Mouse (Mus musculus): Measurements from ENCODE around the gene Cbfa2t3.

The Cbfa2t3 gene

GRCm38 (mm10) chr8:122718711-122719499 is 20.0 kb upstream of the Cbfa2t3 start:
- peak; percentile 50 for DNase-seq (ENCODE audit: low read depth, low spot score)

- no peak for DNase-seq (ENCODE audit: low read depth, low spot score)
Measured at GRCm38 (mm10) chr8:122717869-122718509, 19.1 kb upstream of the Cbfa2t3 start.

GRCm38 (mm10) chr8:122716566-122716965 is 17.7 kb upstream of the Cbfa2t3 start:
- no peak for DNase-seq (ENCODE audit: low read depth, low spot score)

DNA sequence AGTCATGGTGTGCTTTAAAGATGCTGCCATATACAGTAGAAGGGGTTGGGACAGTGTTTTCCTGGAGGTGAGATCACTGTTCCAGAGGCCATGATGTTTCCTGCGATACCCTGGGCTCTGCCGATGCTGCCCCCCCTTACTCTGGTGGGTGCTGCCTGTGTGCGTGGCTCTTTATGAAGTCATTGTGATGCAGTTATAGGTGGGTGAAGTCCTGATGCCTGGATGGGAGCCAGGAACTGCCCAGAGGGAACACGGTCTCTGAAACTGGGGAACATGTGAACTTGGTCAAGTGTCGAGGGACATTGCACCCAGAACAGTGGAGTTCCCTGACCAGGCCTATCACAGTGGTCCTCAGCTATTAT is 14.2 kb upstream of the Cbfa2t3 start:
- no peak for DNase-seq (ENCODE audit: low read depth, low spot score)

DNA sequence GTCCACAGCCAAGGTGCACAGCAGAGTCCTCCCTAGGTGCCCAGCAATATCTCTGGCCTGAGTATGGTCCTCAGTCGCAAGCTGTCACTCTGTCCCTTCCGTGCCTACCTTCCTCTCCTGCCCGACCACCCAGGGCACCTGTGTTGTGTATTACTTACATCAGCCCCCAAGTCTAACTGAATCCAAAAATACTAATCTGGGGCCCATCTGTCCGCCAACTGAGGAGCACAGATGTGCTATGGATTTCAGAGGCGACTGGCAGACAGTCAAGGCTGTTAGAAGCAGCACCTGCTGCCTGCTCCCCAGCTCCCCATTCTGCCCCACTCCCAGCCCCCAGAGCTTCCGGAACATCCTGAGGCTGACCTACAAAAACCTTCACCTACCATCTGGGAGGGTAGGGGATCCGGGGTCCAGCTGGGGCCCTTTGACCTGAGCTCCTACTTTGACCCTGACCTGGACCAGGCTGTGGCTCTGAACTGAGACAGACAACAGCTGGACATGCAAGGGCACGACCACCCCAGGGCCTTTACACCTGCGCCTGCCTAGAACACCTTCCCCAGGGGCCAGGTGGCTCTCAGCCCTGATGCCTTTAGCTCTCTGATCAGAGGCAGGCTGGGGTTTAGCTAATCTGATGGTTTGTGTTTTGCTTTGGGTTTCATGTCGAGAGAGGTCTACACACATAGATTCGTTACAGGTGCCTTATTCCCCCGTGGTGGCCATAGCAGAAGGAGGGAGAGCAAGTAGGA is 13.7 kb upstream of the Cbfa2t3 start:
- DNase-seq (ENCODE audit: low read depth, low spot score): no peak

DNA sequence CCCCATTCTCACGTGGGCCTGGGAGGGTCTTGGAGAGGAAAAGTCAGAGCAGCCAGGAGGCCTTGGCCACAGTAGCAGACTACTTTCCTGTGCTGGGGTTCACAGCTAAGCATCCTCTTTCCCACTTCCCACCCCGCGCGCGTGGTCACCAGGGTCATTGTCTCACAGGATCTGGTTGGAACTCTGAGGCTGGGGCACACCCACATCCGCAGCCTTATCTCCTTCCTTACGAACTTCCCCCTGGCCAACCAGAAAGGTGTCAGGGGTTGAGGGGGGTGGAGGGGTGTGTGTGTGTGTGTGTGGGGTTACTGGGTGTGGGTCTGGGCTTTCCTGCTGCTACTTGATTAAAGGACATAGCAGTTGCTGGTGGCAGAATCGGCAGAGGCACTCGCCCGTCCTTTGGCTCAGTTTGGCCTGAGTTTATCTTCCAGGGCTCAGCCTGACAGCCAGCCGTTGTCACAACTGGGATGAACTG is 13.0 kb upstream of the Cbfa2t3 start:
- no peak for DNase-seq (ENCODE audit: low read depth, low spot score)

GRCm38 (mm10) chr8:122711480-122711879 is 12.6 kb upstream of the Cbfa2t3 start:
- DNase-seq (ENCODE audit: low read depth, low spot score): no peak

GRCm38 (mm10) chr8:122709340-122710111 is 10.6 kb upstream of the Cbfa2t3 start:
- DNase-seq (ENCODE audit: low read depth, low spot score): no peak

- DNase-seq (ENCODE audit: low read depth, low spot score): no peak
Measured at GRCm38 (mm10) chr8:122707184-122707583, 8.3 kb upstream of the Cbfa2t3 start.

DNA sequence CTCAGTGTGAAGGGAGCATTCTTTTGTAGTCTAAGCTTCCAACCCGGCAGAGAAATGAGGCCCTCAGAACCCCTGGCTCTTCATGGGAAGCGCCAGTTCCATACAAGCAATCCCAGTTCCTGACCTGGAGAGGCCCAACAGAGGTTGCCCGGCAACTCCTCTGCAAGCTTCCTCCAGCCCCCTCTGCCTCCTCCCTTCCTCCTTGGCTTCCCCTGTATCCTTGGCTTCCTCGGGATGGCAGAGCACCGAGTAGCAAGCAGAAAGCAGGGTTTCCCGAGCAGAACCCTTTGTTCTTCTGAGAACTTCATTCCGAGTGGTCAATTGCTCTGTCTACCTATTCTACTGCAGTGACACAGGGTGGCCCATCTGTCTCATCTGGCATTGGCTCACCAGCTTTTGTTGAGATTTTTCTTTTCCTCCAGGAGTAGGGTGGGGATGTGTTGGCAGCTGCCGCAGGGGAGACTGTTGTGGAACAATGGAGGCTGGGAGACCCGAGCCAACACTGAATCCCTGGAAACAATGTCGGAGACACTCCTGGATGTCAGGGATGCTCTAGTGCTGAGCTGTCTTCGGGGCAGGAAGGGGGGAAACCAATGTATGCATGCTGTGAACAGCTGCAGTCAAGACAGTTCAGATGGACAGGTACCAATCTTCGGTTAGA is 7.1 kb upstream of the Cbfa2t3 start:
- no peak for DNase-seq (ENCODE audit: low read depth, low spot score)

DNA sequence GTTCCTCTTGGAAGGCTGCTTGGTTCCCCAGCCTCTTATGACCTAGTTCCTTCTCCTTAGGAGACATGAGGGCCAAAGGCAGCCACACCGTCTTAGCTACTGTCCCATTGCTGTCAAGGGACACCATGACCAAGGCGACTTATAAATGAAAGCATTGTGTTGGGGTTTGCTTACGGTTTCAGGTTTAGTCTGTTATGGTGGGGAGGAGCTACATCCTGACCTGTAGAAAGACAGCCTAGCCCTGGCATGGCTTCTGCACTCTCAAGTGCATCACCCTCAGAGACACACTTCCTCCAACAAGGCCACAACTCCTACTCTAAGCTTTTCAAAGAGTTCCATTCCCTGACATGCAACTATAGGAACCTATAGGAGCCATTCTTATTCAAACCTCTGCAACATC is 5.7 kb upstream of the Cbfa2t3 start:
- no peak for DNase-seq (ENCODE audit: low read depth, low spot score)

GRCm38 (mm10) chr8:122702957-122703356 is 4.0 kb upstream of the Cbfa2t3 start:
- DNase-seq (ENCODE audit: low read depth, low spot score): no peak

- DNase-seq (ENCODE audit: low read depth, low spot score): no peak
Measured at GRCm38 (mm10) chr8:122702301-122702941, 3.5 kb upstream of the Cbfa2t3 start.

- DNase-seq (ENCODE audit: low read depth, low spot score): no peak
Measured at GRCm38 (mm10) chr8:122701441-122702185, 2.7 kb upstream of the Cbfa2t3 start.

DNA sequence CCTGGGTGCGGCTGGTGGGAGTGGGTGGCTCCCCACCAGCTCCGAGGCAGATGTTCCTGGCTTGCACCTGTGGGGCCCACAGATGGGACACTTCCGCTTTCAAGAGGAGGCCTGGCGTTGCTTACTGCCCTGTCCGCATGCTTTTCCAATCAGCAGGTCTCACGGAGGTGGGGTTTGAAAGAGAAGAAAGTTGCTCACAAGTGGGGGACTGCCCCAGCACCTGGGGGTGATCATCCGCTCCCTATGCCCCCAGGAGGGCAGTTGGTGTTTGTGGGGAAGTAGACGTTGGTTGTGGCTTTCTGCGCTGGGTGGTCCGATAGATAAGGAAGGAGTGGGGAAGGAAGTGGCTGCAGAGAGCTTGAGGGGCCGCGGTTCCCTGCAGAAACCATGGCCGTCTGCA is 1.7 kb upstream of the Cbfa2t3 start:
- no peak for DNase-seq (ENCODE audit: low read depth, low spot score)

- no peak for DNase-seq (ENCODE audit: low read depth, low spot score)
Measured at GRCm38 (mm10) chr8:122698254-122698768, 598 bp downstream of the Cbfa2t3 start.

DNA sequence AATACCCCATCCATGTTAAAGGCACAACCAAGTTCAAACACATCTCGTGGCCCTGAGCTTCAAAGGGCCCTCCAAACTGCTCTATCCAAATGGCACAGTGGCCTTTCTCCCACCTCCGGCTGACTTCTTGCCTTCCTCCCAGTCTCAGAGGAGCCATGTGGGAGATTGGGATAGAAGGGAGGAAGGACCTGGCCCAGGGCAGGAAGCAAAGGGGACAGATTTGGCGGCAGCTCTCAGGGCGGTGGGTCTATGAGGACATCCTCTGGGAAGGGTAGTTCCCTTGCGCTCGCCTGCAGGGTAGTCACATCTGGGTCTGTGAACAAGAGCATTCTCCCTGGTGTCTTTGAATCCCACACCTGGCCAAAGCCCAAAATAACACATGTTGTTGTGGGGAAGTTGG is 1.3 kb downstream of the Cbfa2t3 start:
- DNase-seq (ENCODE audit: low read depth, low spot score): no peak

GRCm38 (mm10) chr8:122697181-122697581 is 1.7 kb downstream of the Cbfa2t3 start:
- DNase-seq (ENCODE audit: low read depth, low spot score): peak; percentile 80

GRCm38 (mm10) chr8:122695438-122696042 is 3.4 kb downstream of the Cbfa2t3 start:
- DNase-seq (ENCODE audit: low read depth, low spot score): no peak
